Mouse (Mus musculus) left cerebral cortex, adult 2 months (tissue): Measurements from ENCODE around the gene Spag17. TPM values are rescaled to one million over a fixed set of nuclear protein-coding genes. Genes with fewer than 3 reads are reported as not detected.

ENCODE experiments used
- DNase-seq, 2 experiments: peaks; one replicate each; pipeline ENCODE4 v3.0.0; 2021 to 2022; ENCODE audit warnings: low spot score in 2 of 2, mixed read lengths in 1 of 2; ENCODE audit errors: extremely low spot score in 1 of 2
- H3K27ac ChIP-seq: fragments of 200-600 bp; 2 replicates; pipeline ENCODE4 v1.8.1; 2022
- H3K4me3 ChIP-seq: fragments of 200-600 bp; 2 replicates; pipeline ENCODE4 v1.8.1; 2022
- CTCF ChIP-seq: fragments of 200-600 bp; IDR thresholded peaks from 2 replicates; pipeline ENCODE4 v1.8.1; 2022; ENCODE audit warnings: antibody characterized with exemption, mild to moderate bottlenecking, moderate library complexity
- intact Hi-C: fragments of 180-260 bp; cut with DNase I; formaldehyde crosslinking; loops from one replicate; pipeline ENCODE4 v1.15.1; 2025
- total RNA-seq, 2 experiments: library from RNA; stranded (reverse); gene quantifications; 2 replicates each; pipeline ENCODE4 v1.2.3; 2021

Spag17 gene
- total RNA-seq, 2 experiments from 2014 or later, result 0.05 TPM; not detected in 1

- intact Hi-C loops, result no loop called here
- peak; percentile 28 for TF ChIP-seq CTCF
- Histone ChIP-seq H3K4me3 (no peak overlapping the region), H3K27ac (no peak overlapping the region)
- no peak for DNase-seq
These were observed 37.7 kb downstream of the Spag17 start for GRCm38 (mm10) chr3:99922944-99923343.

GRCm38 (mm10) chr3:99930920-99931620 is 45.9 kb downstream of the Spag17 start:
- no peak for TF ChIP-seq CTCF
- H3K4me3 ChIP-seq, result no peak overlapping the region
- intact Hi-C loops, result no loop called here
- no peak for DNase-seq
- no peak overlapping the region for H3K27ac ChIP-seq

DNA sequence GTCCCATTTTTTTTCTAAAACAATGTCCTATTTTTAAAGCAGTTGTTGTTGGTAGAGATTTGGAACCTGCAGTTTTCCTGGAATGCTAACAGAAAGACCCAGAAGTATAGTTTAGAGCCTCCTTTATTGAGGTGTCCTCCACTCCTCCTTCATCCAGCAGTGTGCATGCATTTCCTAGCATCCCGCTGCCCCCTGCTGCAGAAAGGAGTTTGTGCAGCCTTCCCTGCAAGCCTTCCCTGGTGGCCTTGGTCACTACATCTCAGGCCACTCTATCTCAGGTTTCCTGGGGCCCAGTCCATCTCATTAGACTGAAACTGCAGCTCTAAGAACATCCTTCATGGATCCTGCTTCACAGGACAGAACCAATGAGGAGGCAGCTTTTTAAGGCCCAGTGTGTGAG is 51.0 kb downstream of the Spag17 start:
- intact Hi-C loops, result loop anchor here (5.0 kb wide), 1 partner anchor 1019 kb away; no protein-coding TSS in a partner anchor
- Histone ChIP-seq H3K27ac (no peak overlapping the region), H3K4me3 (no peak overlapping the region)
- peak; percentile 57 for TF ChIP-seq CTCF
- DNase-seq, result peak in 1 of 2 experiments; percentile 12

GRCm38 (mm10) chr3:99938611-99939286 is 53.5 kb downstream of the Spag17 start:
- DNase-seq, result peak; percentile 51 to 68
- intact Hi-C loops, result loop anchor here (1.0 to 5.0 kb wide), 3 partner anchors 704 to 1044 kb away; no protein-coding TSS in a partner anchor
- H3K27ac ChIP-seq, result no peak overlapping the region
- TF ChIP-seq CTCF, result peak; percentile 69
- no peak overlapping the region for H3K4me3 ChIP-seq

DNA sequence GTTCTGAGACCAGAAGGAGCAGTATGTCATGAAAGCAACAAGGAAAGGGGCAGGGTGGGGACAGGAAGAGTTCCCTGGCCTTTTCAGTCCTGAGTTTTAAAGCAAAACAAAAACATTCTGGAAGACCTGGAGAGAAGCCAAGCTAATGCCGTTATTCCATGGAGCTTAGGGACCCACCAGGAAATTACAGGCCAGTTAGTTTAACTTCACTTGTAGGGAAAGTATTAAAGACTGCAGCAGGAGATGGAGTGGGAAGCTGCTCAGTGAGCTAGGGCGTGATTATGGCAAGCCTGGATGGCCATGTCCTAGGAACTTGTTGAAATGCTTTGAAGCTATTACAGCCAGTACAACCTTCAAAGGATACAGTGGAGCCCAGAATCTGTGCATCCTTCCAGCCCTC is 60.0 kb downstream of the Spag17 start:
- intact Hi-C loops, result no loop called here
- Histone ChIP-seq H3K4me3 (no peak overlapping the region), H3K27ac (no peak overlapping the region)
- no peak for DNase-seq
- TF ChIP-seq CTCF, result no peak

DNA sequence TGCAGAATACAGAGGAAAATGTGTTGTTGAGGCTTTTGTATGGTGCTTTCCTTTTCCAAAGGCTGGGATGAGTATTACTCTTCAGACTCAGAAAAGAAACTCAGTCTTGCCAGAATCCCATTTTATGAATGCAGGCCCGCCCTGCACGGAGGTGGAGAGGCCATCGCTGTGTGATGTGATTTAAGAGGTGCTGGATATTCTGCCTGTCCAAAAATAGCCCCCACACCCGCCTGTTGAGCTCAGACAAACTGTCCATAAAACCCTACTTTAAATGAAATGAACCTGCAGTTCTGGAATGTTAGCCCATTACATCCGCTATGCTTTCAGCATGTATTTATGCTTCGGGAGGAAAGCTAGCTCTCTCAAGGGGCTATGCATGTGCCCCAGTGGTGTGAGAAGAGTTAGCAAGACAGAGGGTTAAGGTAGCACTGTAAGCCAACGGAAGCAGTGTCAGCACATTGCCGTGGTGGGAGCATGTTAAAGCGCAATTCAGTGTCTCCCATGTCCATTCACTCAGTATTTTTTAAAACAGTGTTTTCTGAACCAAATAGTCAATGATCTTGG is 68.9 kb downstream of the Spag17 start:
- Histone ChIP-seq H3K4me3 (no peak overlapping the region), H3K27ac (no peak overlapping the region)
- DNase-seq, result no peak
- TF ChIP-seq CTCF, result no peak
- intact Hi-C loops, result no loop called here

GRCm38 (mm10) chr3:99956517-99956916 is 71.3 kb downstream of the Spag17 start:
- DNase-seq, result no peak
- TF ChIP-seq CTCF, result no peak
- no peak overlapping the region for H3K27ac ChIP-seq
- H3K4me3 ChIP-seq, result no peak overlapping the region
- intact Hi-C loops, result no loop called here

- Histone ChIP-seq H3K27ac (no peak overlapping the region), H3K4me3 (no peak overlapping the region)
- TF ChIP-seq CTCF, result no peak
- DNase-seq, result no peak
- intact Hi-C loops, result no loop called here
These were observed 74.7 kb downstream of the Spag17 start for GRCm38 (mm10) chr3:99959805-99960485.

DNA sequence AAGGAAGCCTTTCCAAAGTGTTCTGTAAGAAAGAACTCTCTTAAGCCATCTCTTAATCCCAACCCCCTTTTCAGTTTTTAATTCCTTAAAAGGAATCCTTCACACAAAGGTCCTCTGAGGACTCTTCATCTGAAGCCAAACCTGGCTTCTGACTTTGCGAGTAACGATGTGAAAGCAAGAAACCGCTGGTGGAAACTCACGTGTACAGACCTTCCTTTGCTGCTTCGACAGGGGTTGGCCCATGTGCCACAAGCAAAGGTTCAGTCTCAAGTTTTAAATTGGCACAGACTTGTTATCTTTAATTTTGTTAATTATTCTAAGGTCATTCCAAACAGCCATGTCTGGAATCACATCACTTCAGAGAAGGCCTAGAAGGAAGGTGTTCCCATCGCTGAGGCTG is 79.1 kb downstream of the Spag17 start:
- DNase-seq, result no peak
- H3K4me3 ChIP-seq, result no peak overlapping the region
- intact Hi-C loops, result no loop called here
- TF ChIP-seq CTCF, result no peak
- H3K27ac ChIP-seq, result no peak overlapping the region

- Histone ChIP-seq H3K4me3 (no peak overlapping the region), H3K27ac (no peak overlapping the region)
- DNase-seq, result no peak
- no peak for TF ChIP-seq CTCF
- intact Hi-C loops, result no loop called here
These were observed 80.7 kb downstream of the Spag17 start for GRCm38 (mm10) chr3:99965863-99966262.

- no peak for TF ChIP-seq CTCF
- Histone ChIP-seq H3K27ac (no peak overlapping the region), H3K4me3 (no peak overlapping the region)
- intact Hi-C loops, result no loop called here
- no peak for DNase-seq
These were observed 81.1 kb downstream of the Spag17 start for GRCm38 (mm10) chr3:99966285-99966684.

DNA sequence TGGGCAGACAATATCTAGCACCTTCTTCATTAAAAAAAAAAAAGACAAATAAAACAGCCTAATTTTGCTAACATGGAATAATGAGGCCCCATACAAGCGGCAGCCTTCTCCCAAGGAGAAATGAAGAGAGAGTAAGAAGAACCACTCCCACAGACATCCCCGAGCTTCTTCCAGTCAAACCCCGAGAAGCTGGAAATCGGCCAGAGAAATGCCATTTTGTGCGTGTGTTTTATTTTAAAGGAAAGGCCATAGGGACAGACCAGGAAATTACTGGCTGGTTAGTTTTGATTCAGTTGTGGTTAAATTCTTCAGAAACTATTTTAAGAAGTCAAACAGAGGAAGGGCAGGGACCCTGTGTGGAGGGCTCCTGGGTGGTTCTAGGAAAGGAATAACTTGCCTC is 85.6 kb downstream of the Spag17 start:
- intact Hi-C loops, result no loop called here
- H3K4me3 ChIP-seq, result no peak overlapping the region
- no peak overlapping the region for H3K27ac ChIP-seq
- no peak for TF ChIP-seq CTCF
- no peak for DNase-seq
